Mouse (Mus musculus): ENCODE results near the gene Ptcd1.

DNA sequence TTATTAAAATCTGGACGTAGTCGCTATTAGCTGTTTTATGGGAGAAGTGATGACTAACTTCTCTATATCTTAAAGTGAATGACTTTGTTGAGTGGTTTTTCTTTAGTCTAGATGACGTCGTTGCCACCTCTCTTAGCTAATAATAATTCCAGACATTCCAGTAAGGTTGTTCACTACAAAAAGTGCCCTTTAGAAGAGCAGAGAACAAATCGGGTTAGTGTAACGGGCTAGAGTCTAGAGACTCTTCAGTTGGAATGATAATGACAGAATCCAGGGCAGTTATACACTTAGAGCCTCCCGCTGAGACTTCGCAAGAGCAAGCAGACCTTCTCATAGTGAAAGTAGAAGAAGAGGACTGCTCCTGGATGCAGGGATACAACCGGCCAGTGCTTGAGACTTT, 38.1 kb upstream of the Ptcd1 start:
- no peak for TF ChIP-seq CTCF (IDR thresholded peaks at IDR 0.05)
- no peak for TF ChIP-seq POLR2A (IDR thresholded peaks at IDR 0.05; ENCODE audit: insufficient read depth, low read depth, low read length)
- TF ChIP-seq EP300 (IDR thresholded peaks at IDR 0.05; ENCODE audit: insufficient read depth, low read depth, low read length), result no peak
